Mouse (Mus musculus) brain, embryonic 14.5 days (tissue): Measurements from ENCODE around the gene 6030452D12Rik.

ENCODE experiments used
- CTCF ChIP-seq: fragments of 200-500 bp; IDR thresholded peaks from 2 replicates; pipeline ENCODE4 v1.5.1; 2012; ENCODE audit warnings: inconsistent platforms, mild to moderate bottlenecking, moderate library complexity, borderline replicate concordance; ENCODE audit not compliant: insufficient read depth, insufficient read length; ENCODE audit errors: extremely low read depth
- POLR2A ChIP-seq: fragments of 200-500 bp; IDR thresholded peaks from 2 replicates; pipeline ENCODE4 v1.6.1; 2012; ENCODE audit warnings: mild to moderate bottlenecking, inconsistent platforms, borderline replicate concordance; ENCODE audit not compliant: poor library complexity, insufficient read depth, insufficient read length, severe bottlenecking; ENCODE audit errors: extremely low read depth

GRCm38 (mm10) chr8:106518763-106519162, 18.4 kb downstream of the 6030452D12Rik start:
- no peak for TF ChIP-seq POLR2A
- no peak for TF ChIP-seq CTCF
